Mouse (Mus musculus) bone marrow, adult 2 months (tissue): ENCODE measurements around the gene 1190005I06Rik. TPM values are rescaled to one million over a fixed set of nuclear protein-coding genes. Genes with fewer than 3 reads are reported as not detected.
A peak's percentile ranks its signal among the peaks of the same experiment; 100 is the strongest.

Experiments
- H3K27ac ChIP-seq: fragments of 200-500 bp; 2 replicates; pipeline ENCODE4 v1.5.1; 2012; ENCODE audit warnings: low read depth, mild to moderate bottlenecking, control low read depth, inconsistent platforms, low read length; ENCODE audit not compliant: control insufficient read depth, poor library complexity, insufficient read depth
- H3K4me1 ChIP-seq: fragments of 200-500 bp; 2 replicates; pipeline ENCODE4 v1.6.1; 2011; ENCODE audit warnings: low read length; ENCODE audit not compliant: control insufficient read depth, insufficient read depth
- H3K4me3 ChIP-seq: fragments of 200-500 bp; replicated peaks from 2 replicates; pipeline ENCODE3; 2011; ENCODE audit warnings: mild to moderate bottlenecking, low read depth, low read length, control low read depth; ENCODE audit not compliant: control insufficient read depth
- CTCF ChIP-seq: fragments of 200-500 bp; IDR thresholded peaks from 2 replicates; pipeline ENCODE4 v1.5.1; 2011; ENCODE audit warnings: low read length, control low read depth; ENCODE audit not compliant: control insufficient read depth, insufficient read depth
- POLR2A ChIP-seq: fragments of 200-500 bp; IDR thresholded peaks from 2 replicates; pipeline ENCODE4 v1.6.1; 2011; ENCODE audit warnings: low read depth, mild to moderate bottlenecking, control low read depth, low read length, borderline replicate concordance; ENCODE audit not compliant: control insufficient read depth
- WGBS: fragments of 180-500 bp; shearing (Covaris S2); methylation state at CpG from one replicate; pipeline ENCODE4 v1.1.7; 2018; 5-methylcytosine and 5-hydroxymethylcytosine counted together
- polyA plus RNA-seq: library from polyadenylated mRNA; stranded (reverse); fragments of >200 nt; gene quantifications from 2 replicates; pipeline ENCODE4 v1.2.4, GENCODE M21; 2011; ENCODE audit warnings: low replicate concordance; ENCODE audit not compliant: missing spikeins, insufficient read depth, insufficient read length

The 1190005I06Rik gene
- polyA plus RNA-seq, 1 experiment = not detected

DNA sequence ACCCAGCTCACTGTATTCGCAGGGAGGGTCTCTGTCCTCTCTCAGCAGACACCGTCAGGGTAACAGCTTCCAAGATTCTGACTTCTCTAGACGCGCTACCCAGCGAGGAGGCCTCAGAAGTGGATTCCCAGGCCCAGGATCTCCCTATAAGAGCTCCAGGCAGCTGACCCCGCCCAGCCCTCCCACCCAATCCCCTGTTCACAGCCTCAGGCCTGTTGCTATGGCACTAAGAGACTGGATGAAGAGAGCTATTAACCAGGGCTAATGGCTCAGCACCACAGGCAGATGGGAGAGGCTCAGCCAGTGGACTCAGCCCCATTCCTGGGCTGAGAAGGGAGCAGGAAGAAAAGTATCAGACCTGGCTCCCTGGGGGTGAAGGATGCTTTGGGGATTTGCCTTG, 44.8 kb downstream of the 1190005I06Rik start:
- Histone ChIP-seq H3K4me3 (no peak overlapping the region), H3K4me1 (no peaks in the 10 kb centered on the region), H3K27ac (no peak overlapping the region)
- TF ChIP-seq POLR2A (no peak), CTCF (no peak)
- WGBS = 86% methylated on average over 6 of the region's 6 CpGs

DNA sequence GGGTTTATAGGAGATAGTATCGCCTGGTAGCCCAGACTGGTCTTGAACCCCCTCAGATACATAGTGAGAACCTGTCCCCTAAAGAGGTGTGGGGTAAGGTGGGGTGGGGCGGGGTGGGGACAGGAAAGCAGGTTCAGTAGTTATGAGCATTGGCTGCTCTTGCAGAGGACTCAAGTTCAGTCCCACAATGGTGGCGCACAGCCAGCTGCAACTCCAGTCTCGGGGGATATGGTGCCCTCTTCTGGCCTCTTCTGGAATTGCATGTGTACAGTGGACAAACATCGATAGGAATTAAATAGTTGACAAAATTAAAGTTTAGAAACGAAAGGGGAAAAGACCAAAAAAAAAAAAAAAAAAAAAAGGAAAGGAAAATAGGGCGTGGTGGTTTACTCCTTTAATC, 47.9 kb downstream of the 1190005I06Rik start:
- 25% methylated on average over 7 of the region's 7 CpGs for WGBS
- Histone ChIP-seq H3K27ac (no peak overlapping the region), H3K4me1 (no peaks in the 10 kb centered on the region), H3K4me3 (no peak overlapping the region)
- TF ChIP-seq POLR2A = no peak
- TF ChIP-seq CTCF = peak; percentile 80

DNA sequence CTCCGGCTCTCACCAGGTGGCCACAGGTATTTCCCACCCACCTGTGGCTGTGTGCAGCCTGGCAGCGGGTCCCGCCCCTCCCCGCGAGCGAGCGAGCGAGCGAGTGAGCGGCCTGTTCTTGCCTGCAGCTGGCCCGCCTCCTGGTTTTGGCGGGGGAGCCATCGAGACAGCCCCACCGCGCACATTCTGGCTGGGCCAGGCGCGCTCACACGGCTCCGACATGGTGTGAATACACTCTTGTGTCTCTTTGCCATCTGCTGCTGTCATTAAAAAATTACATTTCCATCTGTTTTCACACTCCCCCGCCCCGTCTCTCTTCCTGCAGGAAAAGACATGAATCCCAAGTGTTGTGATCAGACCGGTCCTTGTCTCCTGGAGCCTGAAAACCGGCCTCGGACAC, 48.9 kb downstream of the 1190005I06Rik start:
- Histone ChIP-seq H3K4me1 (no peaks in the 10 kb centered on the region), H3K27ac (no peak overlapping the region), H3K4me3 (no peak overlapping the region)
- TF ChIP-seq CTCF (no peak), POLR2A (no peak)
- WGBS = 87% methylated on average over 24 of the region's 24 CpGs

DNA sequence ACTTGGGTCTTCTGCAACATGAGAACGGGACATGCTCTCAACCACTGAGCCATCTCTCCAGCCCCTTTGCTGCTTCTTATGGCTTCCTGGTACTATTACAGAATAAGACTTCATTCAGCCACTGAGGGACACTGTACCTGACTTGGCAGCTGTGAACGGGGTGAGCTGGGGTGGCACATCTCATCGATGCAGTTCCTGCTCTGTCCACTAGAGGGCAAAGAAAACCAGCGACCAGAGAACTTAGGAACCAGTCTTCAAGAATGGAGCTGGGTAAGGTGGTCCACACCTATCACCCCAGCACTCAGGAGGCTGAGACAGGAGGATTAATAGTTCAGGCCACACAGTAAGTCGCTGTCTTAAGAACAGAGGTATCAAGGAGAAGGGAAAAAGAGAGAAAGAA, 51.5 kb downstream of the 1190005I06Rik start:
- WGBS = 14% methylated on average over 5 of the region's 5 CpGs
- Histone ChIP-seq H3K27ac (no peak overlapping the region), H3K4me1 (no peaks in the 10 kb centered on the region), H3K4me3 (no peak overlapping the region)
- TF ChIP-seq POLR2A = no peak
- TF ChIP-seq CTCF = peak; percentile 86

DNA sequence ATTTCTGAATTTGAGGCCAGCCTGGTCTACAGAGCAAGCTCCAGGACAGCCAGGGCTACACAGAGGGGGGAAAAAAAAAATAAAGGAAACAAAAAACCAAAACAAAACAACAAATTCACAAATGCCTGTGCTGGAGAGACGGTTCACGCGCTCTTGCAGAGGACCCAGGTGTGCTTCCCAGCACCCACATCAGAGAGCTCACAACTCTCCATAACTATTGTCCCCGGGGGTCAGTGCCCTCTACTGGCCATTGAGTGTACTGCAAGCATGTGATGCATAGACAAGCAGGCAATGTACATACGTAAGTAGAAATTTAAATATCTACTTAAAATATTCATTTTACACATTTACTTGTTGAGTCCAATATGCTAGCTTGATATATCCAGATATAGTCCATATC, 52.9 kb downstream of the 1190005I06Rik start:
- Histone ChIP-seq H3K27ac (no peak overlapping the region), H3K4me3 (no peak overlapping the region), H3K4me1 (no peaks in the 10 kb centered on the region)
- peak; percentile 57 for TF ChIP-seq CTCF
- no peak for TF ChIP-seq POLR2A
- 82% methylated on average over 5 of the region's 5 CpGs for WGBS

DNA sequence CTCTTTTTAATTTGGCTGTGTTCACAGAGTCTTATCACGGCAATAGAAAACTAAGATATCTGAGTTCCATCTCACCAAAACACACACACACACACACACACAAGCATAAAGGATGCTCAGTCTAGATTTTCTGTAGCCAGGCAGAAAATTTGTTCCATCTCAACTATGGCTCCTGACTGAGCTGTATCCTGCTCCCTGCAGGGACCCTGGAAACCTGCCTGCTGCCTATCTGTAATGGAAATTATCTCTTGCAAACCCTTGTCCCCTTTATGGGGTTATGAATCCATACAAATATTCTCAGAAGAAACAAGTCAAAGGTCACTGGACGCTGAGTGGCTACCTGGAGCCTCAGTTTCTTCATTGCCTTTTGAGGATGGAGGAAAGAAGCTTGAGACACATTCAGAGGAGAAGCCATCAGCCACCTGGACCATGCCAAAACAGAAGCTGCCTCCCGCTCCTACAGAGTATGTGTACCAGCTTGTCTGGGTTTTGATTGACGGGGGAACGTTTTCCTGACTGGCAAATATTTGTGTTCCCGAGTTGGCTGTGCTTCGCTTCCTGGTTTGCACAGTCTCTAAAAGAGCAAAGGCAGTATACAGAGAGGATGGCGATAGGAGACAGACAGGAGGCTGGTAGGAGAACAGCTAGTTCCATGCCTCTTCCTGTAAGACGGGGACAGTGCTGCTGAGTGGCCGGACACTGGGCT, 55.7 kb downstream of the 1190005I06Rik start:
- TF ChIP-seq CTCF = no peak
- no peak for TF ChIP-seq POLR2A
- Histone ChIP-seq H3K27ac (no peak overlapping the region), H3K4me1 (no peaks in the 10 kb centered on the region; the same call in 1 of the 2 replicates), H3K4me3 (no peak overlapping the region)
- 72% methylated on average over 10 of the region's 10 CpGs for WGBS

DNA sequence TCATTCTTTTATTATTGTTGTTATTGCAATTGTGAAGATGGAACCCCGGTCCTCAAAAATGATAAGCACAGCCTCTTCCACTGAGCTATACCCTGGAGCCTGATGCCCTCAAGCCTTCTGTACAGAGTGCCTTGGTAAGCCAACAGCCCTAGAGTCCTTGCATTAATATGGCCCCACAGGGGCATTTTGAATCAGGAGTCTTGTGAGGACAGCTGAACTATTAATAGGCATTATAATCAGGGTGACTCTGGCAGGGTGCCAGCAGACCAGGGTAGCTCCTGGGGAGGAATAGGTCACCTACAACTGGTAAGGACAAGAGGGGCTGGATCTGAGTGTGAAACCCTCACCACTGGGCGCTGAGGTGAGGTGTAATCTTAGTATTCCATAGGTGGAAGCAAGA, 57.5 kb downstream of the 1190005I06Rik start:
- Histone ChIP-seq H3K27ac (no peak overlapping the region), H3K4me1 (no peaks in the 10 kb centered on the region; the same call in 1 of the 2 replicates), H3K4me3 (peak overlapping the region; percentile 94)
- TF ChIP-seq CTCF (no peak), POLR2A (no peak)
- 48% methylated on average over 2 of the region's 2 CpGs for WGBS

DNA sequence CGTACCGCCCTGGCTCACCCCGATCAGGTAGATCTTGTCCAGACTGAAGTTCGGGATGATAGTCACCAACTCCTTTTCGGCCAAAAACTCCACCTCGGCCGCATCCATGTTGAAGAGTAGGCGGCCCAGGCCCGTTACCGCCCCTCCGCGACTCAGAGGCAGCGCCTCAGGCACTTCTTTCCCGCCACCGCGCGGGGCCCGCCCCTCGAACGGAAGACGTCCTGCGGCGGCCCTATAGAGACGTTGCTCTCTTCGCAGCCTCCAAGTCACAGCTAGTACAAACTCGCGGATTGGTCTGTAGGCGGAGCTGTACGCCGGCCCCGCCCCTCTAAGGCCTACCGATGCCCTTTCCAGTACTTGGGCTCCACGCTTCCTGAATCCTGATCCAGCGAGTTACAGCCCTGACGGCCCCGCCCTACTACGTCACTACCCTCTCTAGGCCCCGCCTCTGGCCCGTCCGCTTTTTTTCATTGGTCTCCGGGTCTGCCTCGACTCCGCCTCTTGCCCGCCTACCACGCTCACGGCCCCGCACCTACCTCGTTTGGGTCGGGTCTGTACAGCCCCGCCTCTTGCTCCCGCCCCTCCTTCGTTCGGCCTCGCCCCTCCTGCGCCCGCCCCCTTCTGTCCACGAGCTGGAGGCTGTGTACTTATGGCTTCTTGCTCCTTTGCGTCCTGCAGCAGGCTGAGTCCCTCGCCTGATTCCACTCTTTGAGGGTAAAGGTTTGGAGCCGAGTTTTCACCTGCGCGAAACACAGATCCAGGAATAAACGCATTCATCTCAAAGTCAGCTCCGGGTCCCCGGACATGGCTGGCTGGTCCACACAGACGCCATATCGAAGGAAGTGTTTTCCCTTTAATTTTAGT, 58.3 kb downstream of the 1190005I06Rik start, which contains the start of gene Gins2:
Gene Gins2, minus strand, starts transcription at position 397 of the 864 bp plus-strand sequence.
- peak within 1 kb of the TSS; percentile 94 for H3K4me3 ChIP-seq
- TF ChIP-seq CTCF = no peak
- TF ChIP-seq POLR2A = peak; percentile 29; the same call in 1 of the 2 replicates
- under 1% methylated on average over 67 of the region's 67 CpGs for WGBS
- H3K27ac ChIP-seq = peak within 1 kb of the TSS; percentile 20; the same call in 1 of the 2 replicates
- H3K4me1 ChIP-seq = no peaks in the 10 kb centered on the region; the same call in 1 of the 2 replicates
